Mouse (Mus musculus) cortical plate, adult 2 months (tissue): ENCODE results near the gene Mrps36. TPM values are rescaled to one million over a fixed set of nuclear protein-coding genes. Genes with fewer than 3 reads are reported as not detected.
"Not testable (repeated sequence)": the region's sequence is repeated elsewhere in the genome, so short reads cannot be mapped to it uniquely, and the experiment has no call there.

Experiments
- H3K27ac ChIP-seq: fragments of 200-500 bp; 2 replicates; pipeline ENCODE4 v1.5.1; 2012; ENCODE audit warnings: low read length, control low read depth, inconsistent platforms; ENCODE audit not compliant: insufficient read depth
- H3K4me1 ChIP-seq: fragments of 200-500 bp; 2 replicates; pipeline ENCODE4 v1.6.1; 2011; ENCODE audit warnings: low read length; ENCODE audit not compliant: control insufficient read depth, insufficient read depth
- H3K4me3 ChIP-seq: fragments of 200-500 bp; 2 replicates; pipeline ENCODE4 v1.5.1; 2011; ENCODE audit warnings: mild to moderate bottlenecking, low read length, control low read depth; ENCODE audit not compliant: insufficient read depth
- CTCF ChIP-seq: fragments of 200-500 bp; IDR thresholded peaks from 2 replicates; pipeline ENCODE4 v1.5.1; 2011; ENCODE audit warnings: mild to moderate bottlenecking, control low read depth, low read length; ENCODE audit not compliant: insufficient read depth; ENCODE audit errors: extremely low read depth
- POLR2A ChIP-seq: fragments of 200-500 bp; IDR thresholded peaks from 2 replicates; pipeline ENCODE4 v1.6.1; 2011; ENCODE audit warnings: mild to moderate bottlenecking, low read length, control low read depth; ENCODE audit not compliant: insufficient read depth; ENCODE audit errors: extremely low read depth
- polyA plus RNA-seq: library from polyadenylated mRNA; depleted of rRNA; stranded (reverse); fragments of >200 nt; gene quantifications from 2 replicates; pipeline ENCODE4 v1.2.3, GENCODE M21; 2012

Mrps36 gene
- polyA plus RNA-seq, 1 experiment, result 87.5 TPM

DNA sequence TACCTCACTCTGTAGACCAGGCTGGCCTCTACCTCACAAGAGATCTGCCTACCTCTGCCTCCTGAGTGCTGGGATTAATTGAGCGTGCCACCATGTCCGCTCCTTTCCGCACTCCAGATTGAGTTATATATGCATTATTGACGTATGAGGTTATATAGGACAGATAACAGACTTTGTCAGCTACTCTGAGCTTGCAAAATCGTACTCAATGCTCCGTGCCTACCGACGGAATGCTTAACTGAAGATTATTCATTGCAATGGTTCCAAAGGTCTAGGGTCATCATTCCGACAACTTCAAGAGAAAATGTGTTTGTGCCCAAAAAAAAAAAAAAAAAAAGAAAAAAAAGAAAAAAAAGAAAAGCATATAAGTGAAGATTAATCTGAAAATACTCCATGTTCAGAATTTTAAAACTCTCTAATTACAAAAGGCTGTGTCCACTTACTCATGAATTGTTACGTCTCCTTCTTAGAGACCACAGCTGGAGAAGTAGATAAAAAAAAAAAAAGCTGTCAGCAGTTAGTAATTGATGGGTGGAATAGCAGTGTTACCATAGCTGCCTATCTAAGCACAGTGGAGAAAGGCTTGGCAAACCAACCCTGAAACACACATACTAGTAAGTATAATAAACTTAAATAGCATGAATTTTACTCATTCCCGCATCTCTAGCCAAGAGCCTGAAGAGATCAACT lies 968 bp downstream of the Mrps36 start:
- no peak overlapping the region for H3K27ac ChIP-seq
- no peak for TF ChIP-seq CTCF
- TF ChIP-seq POLR2A, result no peak
- H3K4me1 ChIP-seq, result peaks cover 4% of the 10 kb centered on the region
- peak overlapping the region; percentile 74 for H3K4me3 ChIP-seq

DNA sequence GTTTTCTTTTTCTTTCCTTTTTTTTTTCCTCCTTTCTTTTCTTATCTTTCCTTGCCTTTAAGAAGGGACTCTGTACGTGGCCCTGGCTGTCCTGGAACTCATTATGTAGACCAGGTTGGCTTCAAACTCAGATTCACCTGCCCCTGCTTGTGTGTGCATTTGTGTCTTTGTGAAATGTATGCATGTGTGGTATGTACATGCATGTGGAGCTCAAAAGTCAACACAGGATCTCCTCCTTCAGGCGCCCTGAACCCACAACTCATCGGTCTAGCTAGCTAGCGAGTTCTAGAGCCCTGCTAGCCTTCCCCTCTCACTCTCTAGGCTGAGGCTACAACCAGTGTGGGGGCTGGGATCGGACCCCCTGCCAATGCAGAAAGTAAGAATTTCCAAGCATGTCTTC lies 1.6 kb downstream of the Mrps36 start:
- TF ChIP-seq POLR2A, result no peak
- no peak for TF ChIP-seq CTCF
- Histone ChIP-seq H3K4me1 (peaks cover 4% of the 10 kb centered on the region), H3K27ac (no peak overlapping the region), H3K4me3 (no peak overlapping the region; the same call in 1 of the 2 replicates)

DNA sequence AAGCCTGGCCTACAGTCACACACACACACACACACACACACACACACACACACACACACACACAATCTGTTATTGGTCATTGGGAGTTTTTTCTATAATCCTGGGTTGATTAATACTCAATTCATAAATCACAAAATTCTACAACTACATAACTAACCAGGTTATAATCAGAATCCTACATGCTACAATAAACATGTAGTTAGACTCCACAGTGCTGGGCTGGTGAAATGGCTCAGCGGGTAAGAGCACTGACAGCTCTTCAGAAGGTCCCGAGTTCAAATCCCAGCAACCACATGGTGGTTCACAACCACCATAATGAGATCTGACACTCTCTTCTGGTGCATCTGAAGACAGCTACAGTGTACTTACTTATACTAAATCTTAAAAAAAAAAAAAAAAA lies 11.7 kb downstream of the Mrps36 start:
- no peak overlapping the region for H3K27ac ChIP-seq
- TF ChIP-seq POLR2A, result no peak
- no peak for TF ChIP-seq CTCF
- H3K4me1 ChIP-seq, result peaks cover 2% of the 10 kb centered on the region; the same call in 1 of the 2 replicates
- no peak overlapping the region for H3K4me3 ChIP-seq

DNA sequence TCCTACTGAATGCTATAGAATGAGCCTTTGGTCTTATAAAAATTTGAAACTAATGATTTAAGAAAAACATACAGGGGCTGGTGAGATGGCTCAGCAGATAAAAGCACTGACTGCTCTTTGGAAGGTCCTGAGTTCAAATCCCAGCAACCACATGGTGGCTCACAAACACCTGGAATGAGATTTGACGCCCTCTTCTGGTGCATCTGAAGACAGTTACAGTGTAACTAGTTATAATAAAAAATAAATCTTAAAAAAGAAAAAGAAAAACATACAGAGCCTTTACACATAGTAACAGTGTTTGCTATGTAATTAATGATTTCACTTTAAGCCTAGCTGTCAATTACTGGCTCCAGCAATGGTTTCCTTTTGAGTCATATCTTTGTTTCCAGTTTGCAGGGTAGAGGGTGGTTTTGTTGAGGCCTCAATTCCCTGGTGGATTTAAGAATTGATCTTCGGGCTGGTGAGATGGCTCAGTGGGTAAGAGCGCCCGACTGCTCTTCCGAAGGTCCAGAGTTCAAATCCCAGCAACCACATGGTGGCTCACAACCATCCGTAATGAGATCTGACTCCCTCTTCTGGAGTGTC lies 12.9 kb downstream of the Mrps36 start:
- not testable (repeated sequence) for H3K4me1 ChIP-seq, H3K4me3 ChIP-seq, H3K27ac ChIP-seq

DNA sequence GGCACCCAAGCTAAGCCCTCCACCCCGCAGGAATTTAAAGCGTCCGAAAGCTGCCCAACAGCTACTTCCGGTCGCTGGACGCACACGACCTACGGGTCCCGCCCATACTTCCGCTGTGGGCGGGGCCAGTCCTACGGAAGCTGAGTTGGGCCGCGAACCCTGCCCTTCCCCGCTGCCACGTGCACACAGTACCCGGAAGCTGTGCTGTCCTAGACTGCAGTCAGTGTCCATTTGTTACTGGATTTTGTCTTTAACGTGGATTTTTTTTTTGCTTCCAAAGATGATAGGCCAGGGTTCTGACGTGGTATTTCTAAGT lies 13.6 kb downstream of the Mrps36 start, which contains the start of gene Cdk7:
TSS of gene Cdk7 (minus strand) at position 79 of the 316 bp plus-strand sequence.
- Histone ChIP-seq H3K4me3 (peak within 1 kb of the TSS; percentile 89), H3K27ac (peak within 1 kb of the TSS; percentile 17; the same call in 1 of the 2 replicates), H3K4me1 (peaks cover 4% of the 10 kb centered on the region; the same call in 1 of the 2 replicates)
- TF ChIP-seq POLR2A (peak; percentile 61; the same call in 1 of the 2 replicates), CTCF (no peak)

DNA sequence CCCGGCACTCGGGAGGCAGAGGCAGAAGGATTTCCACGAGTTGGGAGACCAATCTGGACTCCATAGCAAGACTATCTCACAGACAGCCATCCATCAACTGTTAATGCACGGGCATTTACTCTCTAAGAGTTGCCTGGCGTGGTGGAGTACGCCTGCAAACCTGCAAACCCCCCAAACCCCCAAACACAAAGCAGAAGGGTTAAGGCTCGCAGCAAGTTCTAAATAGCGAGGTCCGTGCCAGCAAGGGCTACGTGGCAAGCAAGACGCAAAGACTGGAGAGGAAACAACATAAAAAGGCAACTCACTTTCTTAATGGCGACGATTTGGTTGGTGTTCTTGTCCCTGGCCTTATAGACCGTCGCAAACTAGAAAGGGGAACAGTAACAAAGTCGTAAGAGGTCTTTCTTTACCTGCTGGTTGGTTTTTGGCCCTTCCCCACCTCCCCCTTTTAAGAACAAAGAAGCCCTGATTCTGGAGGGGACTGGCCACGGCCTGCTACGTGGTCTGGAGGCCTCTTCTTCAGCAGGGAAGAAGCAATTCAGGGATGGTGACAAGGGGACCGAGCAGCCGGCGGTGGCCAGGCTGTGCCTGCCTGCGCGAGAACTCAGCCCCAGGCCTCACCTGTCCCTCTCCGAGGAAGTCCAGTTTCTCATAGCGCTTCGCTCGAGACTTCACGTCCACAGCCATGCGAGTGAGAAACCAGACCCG lies 14.2 kb downstream of the Mrps36 start:
- TF ChIP-seq CTCF (no peak), POLR2A (no peak)
- Histone ChIP-seq H3K27ac (peak overlapping the region; percentile 17; the same call in 1 of the 2 replicates), H3K4me3 (peak overlapping the region; percentile 89), H3K4me1 (peaks cover 4% of the 10 kb centered on the region; the same call in 1 of the 2 replicates)

DNA sequence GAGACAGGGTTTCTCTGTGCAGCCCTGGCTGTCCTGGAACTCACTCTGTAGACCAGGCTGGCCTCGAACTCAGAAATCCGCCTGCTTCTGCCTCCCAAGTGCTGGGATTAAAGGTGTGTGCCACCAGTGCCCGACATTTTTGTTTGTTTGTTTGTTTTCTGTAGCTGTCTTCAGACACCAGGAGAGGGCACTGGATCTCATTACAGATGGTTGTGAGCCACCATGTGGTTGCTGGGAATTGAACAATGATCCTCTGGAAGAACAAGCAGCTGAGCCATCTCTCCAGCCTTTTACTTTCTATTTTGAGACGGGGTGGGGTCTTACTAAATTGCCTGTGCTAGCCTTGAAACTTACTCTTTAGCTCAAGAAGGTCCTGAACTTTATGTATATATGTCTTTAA lies 15.9 kb downstream of the Mrps36 start:
- H3K4me3 ChIP-seq, H3K4me1 ChIP-seq, H3K27ac ChIP-seq: not testable (repeated sequence)

DNA sequence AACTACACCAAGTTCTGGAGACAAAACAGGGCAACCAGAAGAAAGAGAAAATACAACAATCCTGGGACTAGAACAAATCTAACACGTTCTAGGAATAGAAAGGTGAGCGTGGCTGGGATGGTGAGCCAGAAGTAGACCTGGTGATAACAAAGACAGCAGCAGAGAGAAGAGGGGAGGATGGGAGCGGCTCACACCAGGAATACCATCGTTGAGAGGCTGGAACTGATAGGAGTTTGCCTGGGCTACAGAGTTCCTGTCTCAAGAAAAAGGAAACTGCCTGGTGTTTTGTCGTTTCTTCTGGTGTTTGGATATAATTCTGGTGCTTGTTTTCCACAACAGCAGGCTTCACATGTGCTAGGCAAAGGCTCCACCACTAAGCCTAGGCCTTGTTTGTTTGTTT lies 16.4 kb downstream of the Mrps36 start:
- no peak for TF ChIP-seq CTCF
- TF ChIP-seq POLR2A, result no peak
- Histone ChIP-seq H3K4me1 (peaks cover 4% of the 10 kb centered on the region; the same call in 1 of the 2 replicates), H3K27ac (no peak overlapping the region), H3K4me3 (no peak overlapping the region)

DNA sequence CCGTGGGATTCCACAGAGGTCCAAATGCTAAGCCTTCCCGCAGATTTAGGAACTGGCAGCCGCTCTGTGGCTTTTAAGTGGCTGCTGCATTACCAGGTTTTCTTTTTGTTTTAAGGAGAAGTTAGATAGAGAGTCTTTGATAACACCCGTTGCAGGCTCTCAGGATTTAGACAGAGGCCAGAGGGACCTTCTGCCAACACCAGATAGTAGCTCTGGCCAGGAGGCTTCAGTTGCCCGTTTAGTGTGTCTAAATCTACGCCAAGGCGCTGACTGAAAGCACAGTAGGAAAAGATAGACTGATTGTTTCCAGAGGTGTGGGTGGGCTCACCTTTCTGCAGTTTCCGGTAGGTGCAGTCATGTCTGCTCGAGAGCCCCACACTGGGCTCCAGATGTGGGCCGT lies 19.3 kb downstream of the Mrps36 start:
- peaks cover 4% of the 10 kb centered on the region; the same call in 1 of the 2 replicates for H3K4me1 ChIP-seq
- no peak overlapping the region for H3K27ac ChIP-seq
- no peak overlapping the region for H3K4me3 ChIP-seq
- TF ChIP-seq POLR2A (no peak), CTCF (no peak)
